Mouse (Mus musculus) inflammation-experienced regulatory T-cells, adult 6 months (primary cell): ENCODE measurements around the gene Gm6657. TPM values are rescaled to one million over a fixed set of nuclear protein-coding genes. Genes with fewer than 3 reads are reported as not detected.

Source experiments
- polyA plus RNA-seq, 3 experiments: library from polyadenylated mRNA; unstranded; fragments of 100-300 nt; shearing (Covaris generic); gene quantifications; one replicate each; pipeline ENCODE4 v1.2.1; 2017

Gene Gm6657
- polyA plus RNA-seq, 3 experiments from 2014 or later: not detected

Other genes with a start within 250 kb of the Gm6657 start
- 10 to 100 TPM; 10.1 to 18.0 (median 11.4) TPM for gene Gphn, start 32.1 kb downstream of the Gm6657 start, polyA plus RNA-seq